Mouse (Mus musculus) megakaryocyte progenitor cell, adult 5-6 weeks (primary cell): ENCODE measurements at regions not wholly inside any gene's neighbourhood (a gene's known extent, or its start where the extent isn't known, plus 50 kb on each side); places are given as distances from the start of the nearest gene placed in this dataset.
"Not testable (repeated sequence)": the region's sequence is repeated elsewhere in the genome, so short reads cannot be mapped to it uniquely, and the experiment has no call there.

Experiments
- ATAC-seq: replicated peaks from 2 replicates; pipeline ENCODE4 v1.8.0; 2016; ENCODE audit warnings: mild to moderate bottlenecking, moderate TSS enrichment, inconsistent platforms; ENCODE audit not compliant: poor library complexity

GRCm38 (mm10) chr1:14688041-14688440 is 1405.1 kb downstream of the 4930444P10Rik start:
- not testable (repeated sequence) for ATAC-seq

GRCm38 (mm10) chr1:14686172-14686571 is 1407.0 kb downstream of the 4930444P10Rik start:
- ATAC-seq: peak; percentile 58; the same call in 1 of the 2 replicates

- ATAC-seq: peak; percentile 93
Observed at GRCm38 (mm10) chr1:14680443-14680842, 1412.7 kb downstream of the 4930444P10Rik start.

GRCm38 (mm10) chr1:14672393-14672999 is 1420.6 kb downstream of the 4930444P10Rik start:
- ATAC-seq: no peak

GRCm38 (mm10) chr1:14662706-14663312 is 1430.3 kb downstream of the 4930444P10Rik start:
- no peak for ATAC-seq

- peak; percentile 58 for ATAC-seq
Observed at GRCm38 (mm10) chr1:14661854-14662253, 1431.3 kb downstream of the 4930444P10Rik start.

GRCm38 (mm10) chr1:14650346-14650745 is 1442.8 kb downstream of the 4930444P10Rik start:
- ATAC-seq: no peak

- 0 out of 2 replicates have a peak, but pooled peaks have one; percentile 39 for ATAC-seq
Observed at GRCm38 (mm10) chr1:14635642-14636263, 1457.4 kb downstream of the 4930444P10Rik start.

GRCm38 (mm10) chr1:14631994-14632393 is 1461.1 kb downstream of the 4930444P10Rik start:
- no peak for ATAC-seq

GRCm38 (mm10) chr1:14627204-14627603 is 1465.9 kb downstream of the 4930444P10Rik start:
- no peak for ATAC-seq

- ATAC-seq: no peak
Observed at GRCm38 (mm10) chr1:14626685-14627084, 1466.4 kb downstream of the 4930444P10Rik start.

- ATAC-seq: no peak
Observed at GRCm38 (mm10) chr1:14620922-14621430, 1472.1 kb downstream of the 4930444P10Rik start.

GRCm38 (mm10) chr1:14613232-14613894 is 1479.8 kb downstream of the 4930444P10Rik start:
- ATAC-seq: no peak

- no peak for ATAC-seq
Observed at GRCm38 (mm10) chr1:14609054-14609453, 1484.1 kb downstream of the 4930444P10Rik start.

GRCm38 (mm10) chr1:14595961-14596360 is 1497.2 kb downstream of the 4930444P10Rik start:
- peak; percentile 100 for ATAC-seq

GRCm38 (mm10) chr1:14589905-14590304 is 1503.2 kb downstream of the 4930444P10Rik start:
- no peak for ATAC-seq

- ATAC-seq: 0 out of 2 replicates have a peak, but pooled peaks have one; percentile 46
Observed at GRCm38 (mm10) chr1:14579376-14579775, 1513.7 kb downstream of the 4930444P10Rik start.

GRCm38 (mm10) chr1:14576263-14576662 is 1516.9 kb downstream of the 4930444P10Rik start:
- peak; percentile 63 for ATAC-seq

- ATAC-seq: peak; percentile 55; the same call in 1 of the 2 replicates
Observed at GRCm38 (mm10) chr1:14570562-14570981, 1522.6 kb downstream of the 4930444P10Rik start.

- ATAC-seq: no peak
Observed at GRCm38 (mm10) chr1:14570113-14570512, 1523.0 kb downstream of the 4930444P10Rik start.

- ATAC-seq: no peak
Observed at GRCm38 (mm10) chr1:14567006-14567405, 1526.1 kb downstream of the 4930444P10Rik start.
